Mouse (Mus musculus) left cerebral cortex, postnatal 4 days (tissue): ENCODE measurements around the gene Sspo. TPM values are rescaled to one million over a fixed set of nuclear protein-coding genes. Genes with fewer than 3 reads are reported as not detected.

ENCODE experiments used
- DNase-seq: peaks from one replicate; pipeline ENCODE4 v3.0.0-alpha.2; 2022
- intact Hi-C: fragments of 180-260 bp; cut with DNase I; formaldehyde crosslinking; loops from one replicate; pipeline ENCODE4 v1.15.1; 2025
- microRNA-seq: library from miRNA; unstranded; fragments of <30 nt; microRNA quantifications from one replicate; pipeline ENCODE4 v1.2.0, GENCODE M21; 2022
- total RNA-seq, 2 experiments: library from RNA; stranded (reverse); gene quantifications; 2 replicates each; pipeline ENCODE4 v1.2.3; 2021

The Sspo gene
- total RNA-seq, 2 experiments from 2014 or later = 0.08 TPM

DNA sequence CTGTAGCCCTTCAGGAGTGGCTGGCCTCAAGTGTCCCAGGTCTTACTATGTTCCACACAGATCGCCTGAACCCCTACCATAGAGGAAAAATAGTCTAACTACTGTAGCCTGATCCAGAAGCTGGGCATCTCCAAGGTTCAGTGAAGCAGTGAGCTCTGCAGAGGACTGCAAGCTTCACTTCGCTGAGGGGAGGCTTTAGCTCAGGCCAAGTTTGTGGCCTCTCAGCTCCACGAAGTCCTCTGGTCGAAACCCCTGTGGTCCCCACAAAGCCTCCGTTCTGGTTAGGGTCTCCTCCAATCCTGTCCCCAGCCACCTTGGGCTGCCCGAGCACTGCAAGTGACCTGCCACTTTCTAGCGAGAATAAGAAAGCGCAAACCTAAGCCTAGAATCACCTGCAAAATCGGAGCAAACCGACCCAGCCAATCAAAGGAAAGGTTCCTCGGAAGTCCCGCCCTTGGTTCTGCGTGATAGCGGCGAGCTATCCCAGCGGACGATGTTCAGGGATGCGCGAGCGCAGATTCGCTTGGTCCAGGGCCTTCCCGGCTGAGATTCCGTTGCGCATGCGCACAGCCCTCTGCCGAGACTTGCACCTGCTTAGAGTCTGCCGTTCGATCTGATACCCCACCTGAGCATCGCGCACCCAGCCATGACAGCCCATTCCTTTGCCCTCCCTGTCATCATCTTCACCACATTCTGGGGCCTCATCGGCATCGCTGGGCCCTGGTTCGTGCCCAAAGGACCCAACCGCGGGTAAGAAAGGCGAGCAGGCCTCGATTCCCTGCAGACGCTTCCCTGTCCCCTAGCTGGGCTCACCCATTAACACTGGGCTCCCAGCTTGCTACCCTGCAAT lies 89.3 kb downstream of the Sspo start, which contains the start of gene Atp6v0e2:
Atp6v0e2 (plus strand) TSS at position 511 of the 850 bp plus-strand sequence.
- peak; percentile 94 for DNase-seq
- intact Hi-C loops = no loop called here

DNA sequence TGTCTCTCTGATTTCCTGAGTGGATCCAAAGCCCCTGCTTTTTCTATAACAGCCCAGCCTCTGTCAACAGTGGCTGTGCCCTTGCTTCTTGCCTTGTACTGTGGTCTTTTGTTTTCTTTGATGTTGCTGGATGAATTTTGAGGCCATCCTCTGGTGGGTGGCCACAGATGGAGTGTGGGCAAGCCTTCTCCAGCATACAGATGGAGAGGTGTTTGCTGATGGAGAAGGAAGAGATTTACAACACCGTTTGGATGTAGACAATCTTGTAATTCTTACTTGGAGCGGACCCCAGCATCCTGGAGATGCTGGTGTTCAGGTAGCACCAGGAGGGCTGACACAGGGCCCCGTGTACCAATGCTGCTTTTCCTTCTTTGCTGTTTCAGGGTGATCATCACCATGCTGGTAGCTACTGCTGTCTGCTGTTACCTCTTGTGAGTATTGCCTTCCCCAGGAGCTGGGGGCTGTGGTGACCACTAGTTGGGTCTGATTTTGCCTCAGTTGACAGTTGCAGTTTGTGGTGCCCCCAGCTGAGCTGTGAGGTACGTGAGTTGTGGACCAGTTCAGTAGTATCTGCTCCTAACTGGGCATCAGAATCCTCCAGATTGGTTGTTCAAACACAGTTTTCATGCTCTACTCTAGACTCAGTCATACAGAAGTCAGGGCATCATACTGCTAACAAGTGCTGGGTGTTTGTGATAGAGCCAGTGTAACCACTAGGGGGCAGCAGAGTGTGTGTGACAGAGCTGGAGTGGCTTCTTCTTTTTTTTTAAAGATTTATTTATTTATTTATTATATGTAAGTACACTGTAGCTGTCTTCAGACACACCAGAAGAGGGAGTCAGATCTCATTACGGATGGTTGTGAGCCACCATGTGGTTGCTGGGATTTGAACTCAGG lies 91.1 kb downstream of the Sspo start:
- peak; percentile 82 for DNase-seq
- intact Hi-C loops = no loop called here

DNA sequence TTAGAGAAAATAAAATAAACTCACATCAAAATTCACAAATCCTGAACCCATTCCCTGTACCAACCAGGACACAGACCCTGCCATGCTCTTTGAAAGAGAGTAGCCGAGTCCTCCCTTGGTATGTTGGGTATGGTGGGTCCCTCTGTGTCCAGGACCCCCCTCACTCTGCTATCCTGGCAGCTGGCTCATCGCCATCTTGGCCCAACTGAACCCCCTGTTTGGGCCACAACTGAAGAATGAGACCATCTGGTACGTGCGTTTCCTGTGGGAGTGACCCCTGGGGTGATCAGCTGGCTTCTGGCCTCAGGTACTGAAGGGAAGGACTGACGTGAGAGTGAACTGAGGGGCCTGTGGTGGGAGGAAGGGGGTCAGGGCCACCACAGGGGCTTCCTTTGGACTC lies 91.8 kb downstream of the Sspo start:
- DNase-seq = peak; percentile 25
- intact Hi-C loops = loop anchor here (5.0 kb wide), 1 partner anchor 363 kb away; no protein-coding TSS in a partner anchor

DNA sequence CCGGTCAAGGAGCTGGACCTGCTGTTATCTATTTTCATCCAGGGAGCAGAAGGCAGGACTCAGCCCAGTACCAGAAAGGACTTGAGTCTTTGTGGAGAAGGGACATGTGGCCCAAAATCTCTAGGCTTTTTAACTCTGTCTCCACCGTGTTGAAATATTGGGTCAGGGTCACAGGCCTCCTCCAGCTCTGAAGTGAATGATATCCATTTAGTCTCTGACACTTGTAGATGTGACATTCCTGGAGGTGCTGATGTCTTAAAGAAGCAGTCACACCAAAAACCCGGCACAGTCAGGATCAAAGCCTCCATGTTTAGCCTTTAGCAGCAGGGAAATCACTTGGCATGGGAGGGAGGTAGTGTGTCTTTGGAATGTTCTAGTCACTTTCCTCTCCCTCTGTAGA lies 92.7 kb downstream of the Sspo start:
- DNase-seq = no peak
- intact Hi-C loops = loop anchor here (5.0 kb wide), 1 partner anchor 363 kb away; no protein-coding TSS in a partner anchor

DNA sequence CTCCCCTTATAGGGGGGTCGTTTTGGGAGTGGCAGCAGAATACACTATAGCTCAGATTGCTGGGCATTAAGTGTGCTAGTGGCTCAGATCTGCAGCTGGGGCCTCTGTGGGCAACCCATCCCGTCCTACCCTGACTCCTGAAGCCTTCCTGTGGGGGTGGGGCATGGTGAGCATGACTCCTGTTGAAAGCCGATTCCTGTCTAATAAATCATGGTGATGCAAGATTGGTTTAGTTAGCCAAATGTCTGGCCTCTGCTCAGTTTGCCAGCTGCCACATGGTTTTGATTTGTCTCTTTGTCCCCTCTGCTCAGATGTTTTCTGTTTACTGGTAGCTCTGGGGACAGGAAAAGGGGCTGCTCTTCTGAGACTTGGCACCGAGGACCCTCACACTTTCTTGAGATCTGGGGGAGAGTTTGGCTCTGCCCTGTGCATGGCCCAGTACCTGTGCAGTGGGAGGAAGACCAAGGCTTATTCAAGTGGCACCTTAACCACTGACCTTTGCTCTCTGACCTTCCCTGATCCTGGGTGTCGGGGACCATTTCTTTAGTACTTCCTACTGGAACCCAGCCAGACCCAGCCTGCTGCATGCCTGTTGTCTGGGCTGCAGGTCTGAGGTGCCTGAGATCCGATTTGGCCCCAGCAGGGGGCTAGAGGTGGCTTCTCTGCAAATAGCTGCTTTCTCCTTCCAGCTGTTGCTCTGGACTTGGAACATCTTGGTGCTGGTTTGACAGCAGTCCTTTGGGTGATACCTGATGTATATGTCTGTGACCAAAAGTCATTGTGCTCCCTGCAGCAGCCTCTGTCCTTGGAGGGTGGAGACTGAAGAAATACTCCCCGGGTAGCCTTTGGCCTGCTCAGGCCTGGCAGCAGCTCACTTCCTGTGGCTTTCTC lies 93.8 kb downstream of the Sspo start:
- DNase-seq = no peak
- intact Hi-C loops = loop anchor here (5.0 kb wide), 1 partner anchor 365 kb away; no protein-coding TSS in a partner anchor

DNA sequence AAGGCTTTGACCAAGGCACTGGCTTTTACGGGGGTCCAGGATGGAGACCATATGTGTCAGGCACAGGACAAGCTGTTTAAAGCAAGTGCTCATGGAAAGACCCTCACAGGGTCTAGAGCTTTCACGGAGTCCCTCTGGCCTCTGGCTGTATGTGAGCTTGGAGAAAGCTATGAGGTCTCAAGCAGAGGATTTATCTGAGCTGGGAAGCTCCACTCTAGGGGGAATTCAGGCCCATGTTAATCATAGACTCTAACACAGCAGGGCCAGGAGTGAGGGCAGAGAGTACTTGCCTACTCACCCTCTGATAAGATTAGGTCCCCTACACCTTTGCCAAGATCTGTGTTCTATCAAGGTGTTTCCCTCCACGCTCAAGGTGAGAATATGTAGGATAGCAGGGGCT lies 94.6 kb downstream of the Sspo start:
- DNase-seq = no peak
- intact Hi-C loops = loop anchor here (5.0 kb wide), 1 partner anchor 365 kb away; no protein-coding TSS in a partner anchor

DNA sequence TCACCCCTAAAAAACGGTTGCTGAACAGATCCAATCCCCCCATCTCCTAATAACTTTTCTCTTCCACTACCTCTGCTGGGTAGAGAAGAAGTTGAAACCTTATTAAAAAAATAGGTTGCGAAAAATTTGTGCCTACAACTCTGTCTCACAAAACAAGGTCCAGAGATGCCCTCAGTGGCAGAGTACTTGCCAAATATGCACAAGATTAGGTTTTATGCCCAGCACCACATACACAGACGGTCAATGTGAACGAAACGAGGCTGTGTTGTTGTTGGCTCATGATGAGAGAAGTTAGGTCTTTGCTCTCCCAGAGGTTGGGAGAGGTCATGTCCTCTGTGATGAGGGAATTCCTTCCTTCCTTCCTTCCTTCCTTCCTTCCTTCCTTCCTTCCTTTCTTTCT lies 97.2 kb downstream of the Sspo start:
- intact Hi-C loops = no loop called here
- no peak for DNase-seq

DNA sequence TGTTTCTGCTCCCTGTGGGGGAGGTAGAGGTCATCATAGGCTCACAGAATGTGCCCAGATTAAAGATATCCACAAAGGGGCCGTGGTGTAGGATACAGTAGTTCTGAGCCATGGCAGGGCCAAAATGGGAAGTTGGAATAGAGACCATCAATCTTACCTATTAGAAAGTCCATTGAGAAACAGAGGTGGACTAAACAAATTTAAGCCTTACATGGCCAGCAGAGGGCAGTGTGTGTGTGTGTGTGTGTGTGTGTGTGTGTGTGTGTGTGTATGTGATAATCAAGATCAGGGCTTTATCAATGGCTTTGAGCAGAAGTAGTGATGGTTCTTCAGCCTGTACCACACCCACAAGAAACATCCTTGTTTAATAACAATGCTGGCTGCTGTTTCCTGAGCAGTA lies 98.2 kb downstream of the Sspo start:
- intact Hi-C loops = no loop called here

GRCm38 (mm10) chr6:48546858-48547257 lies 98.8 kb downstream of the Sspo start:
- DNase-seq = no peak
- intact Hi-C loops = no loop called here

More for the DNA sequence above, 98.2 kb downstream of the Sspo start:
- peak; percentile 35 for DNase-seq

- DNase-seq = no peak
- intact Hi-C loops = no loop called here
Measured at GRCm38 (mm10) chr6:48548314-48548713, 100.3 kb downstream of the Sspo start.

Small RNA genes within 50 kb of the gene (microRNA-seq; reads per million reads assigned to microRNA genes)
- gene Gm24325 = not detected

Other genes with a start within 250 kb of the Sspo start
- gene Krba1, start 52.6 kb upstream of the Sspo start, total RNA-seq = 10 to 100 TPM; 53.5 to 62.2 TPM
- 10 to 100 TPM; 27.7 to 29.6 TPM for gene Zfp467, start 2.4 kb upstream of the Sspo start, total RNA-seq
- 100 to 1,000 TPM; 254 to 288 TPM for gene Atp6v0e2, start 89.4 kb downstream of the Sspo start, total RNA-seq
- 10 to 100 TPM; 28.8 to 35.0 TPM for gene Lrrc61, start 106.6 kb downstream of the Sspo start, total RNA-seq
- gene Rarres2, start 124.6 kb downstream of the Sspo start, total RNA-seq = 1 to 10 TPM; 6.9 to 7.0 TPM
- not detected for gene Gm45021, start 141.4 kb downstream of the Sspo start, total RNA-seq
- gene Repin1, start 145.7 kb downstream of the Sspo start, total RNA-seq = 10 to 100 TPM; 27.1 to 28.6 TPM
- not detected for gene Gm44965, start 145.7 kb downstream of the Sspo start, total RNA-seq
- 10 to 100 TPM in 1 of 2 experiments, 1 to 10 TPM in 1; 9.8 to 10.5 TPM for gene Zfp775, start 153.8 kb downstream of the Sspo start, total RNA-seq
- gene AI854703, start 178.5 kb downstream of the Sspo start, total RNA-seq = 10 to 100 TPM; 14.1 to 15.1 TPM
- gene Gimap8, start 199.0 kb downstream of the Sspo start, total RNA-seq = 1 to 10 TPM; 1.2 to 1.6 TPM
- gene Gimap9, start 227.9 kb downstream of the Sspo start, total RNA-seq = 1 to 10 TPM; 1.1 to 1.3 TPM
- 1 to 10 TPM in 1 of 2 experiments, under 1 TPM in 1; 0.77 to 1.4 TPM for gene Gimap4, start 236.3 kb downstream of the Sspo start, total RNA-seq